12 mouse cellular contexts compared by ENCODE assay signal in genomic region chr6:3341479-3341878, GRCm38 (mm10). TPM values are rescaled to one million over a fixed set of nuclear protein-coding genes. Genes with fewer than 3 reads are reported as not detected.
A peak's percentile ranks its signal among the peaks of the same experiment; 100 is the strongest.
DNase-seq lines count a peak whose midpoint lies in the region; ATAC-seq and TF ChIP-seq lines count a peak whose summit lies in the region.
"Had no signal": no experiment of that assay in that cellular context is flagged by ENCODE, and none has a peak within 500 bp of the region (broad histone marks: within the 10 kb centered on the region; RNA-seq: fewer than 3 reads in every experiment).

No protein-coding gene starts in this region.

- H3K9ac ChIP-seq in lung, embryonic 16.5 days (ENCODE audit: low read length): peak overlapping the region; percentile 61; the same call in 1 of the 2 replicates
- no peak overlapping the region for H3K9ac ChIP-seq in intestine, embryonic 14.5 days (ENCODE audit: low read length)
- H3K9ac ChIP-seq in stomach, embryonic 15.5 days: no peak overlapping the region

- no peaks in the 10 kb centered on the region for H3K9me3 ChIP-seq in lung, embryonic 16.5 days (ENCODE audit: control insufficient read depth, low read length)
- no peaks in the 10 kb centered on the region for H3K9me3 ChIP-seq in intestine, embryonic 14.5 days (ENCODE audit: control insufficient read depth, low read length)
- no peaks in the 10 kb centered on the region for H3K9me3 ChIP-seq in stomach, embryonic 15.5 days

- H3K27me3 ChIP-seq in lung, embryonic 16.5 days (ENCODE audit: control insufficient read depth, insufficient read depth, low read depth, low read length): no peaks in the 10 kb centered on the region
- no peaks in the 10 kb centered on the region for H3K27me3 ChIP-seq in intestine, embryonic 14.5 days (replicated peaks; ENCODE audit: control insufficient read depth, insufficient read depth, low read length)
- H3K27me3 ChIP-seq in stomach, embryonic 15.5 days (replicated peaks): no peaks in the 10 kb centered on the region

- no peak for DNase-seq in gastrocnemius, adult 2 months
- no peak for DNase-seq in gastrocnemius, postnatal 4 days (ENCODE audit: low spot score in 2 of 2)
- no peak for DNase-seq in lung, postnatal 14 days
- no peak for DNase-seq in intestine, embryonic 14.5 days (ENCODE audit: low spot score)
- no peak for DNase-seq in gastrocnemius, postnatal 25 days
- DNase-seq in embryo, embryonic 11 days: no peak
- DNase-seq: cerebellum, adult 18-20 months; gastrocnemius, postnatal 14 days; kidney, postnatal 10 days had no signal

- ATAC-seq in lung, embryonic 16.5 days (ENCODE audit: low read depth): peak; percentile 9; the same call in 1 of the 2 replicates
- no peak for ATAC-seq in intestine, embryonic 14.5 days (replicated peaks; ENCODE audit: low FRiP score, low TSS enrichment, low read depth)
- no peak for ATAC-seq in stomach, embryonic 15.5 days (ENCODE audit: insufficient read depth, low FRiP score, low read depth)

- H3K4me3 ChIP-seq in gastrocnemius, adult 2 months: peak overlapping the region; percentile 59
- H3K4me3 ChIP-seq in lung, embryonic 16.5 days (ENCODE audit: low read length): peak overlapping the region; percentile 43
- H3K4me3 ChIP-seq in intestine, embryonic 14.5 days (ENCODE audit: low read depth, low read length): no peak overlapping the region
- H3K4me3 ChIP-seq in stomach, embryonic 15.5 days (replicated peaks): peak overlapping the region; percentile 26; the same call in 1 of the 2 replicates

- H3K4me1 ChIP-seq in lung, embryonic 16.5 days (replicated peaks; ENCODE audit: control insufficient read depth, insufficient read depth, low read length): peaks cover 3% of the 10 kb centered on the region
- H3K4me1 ChIP-seq in intestine, embryonic 14.5 days (replicated peaks; ENCODE audit: control insufficient read depth, insufficient read depth, low read length): no peaks in the 10 kb centered on the region
- H3K4me1 ChIP-seq in stomach, embryonic 15.5 days: no peaks in the 10 kb centered on the region

- intact Hi-C loops in gastrocnemius, adult 2 months (cut with DNase I): no loop called here

- no peak overlapping the region for H3K27ac ChIP-seq in gastrocnemius, adult 2 months
- H3K27ac ChIP-seq in lung, embryonic 16.5 days (ENCODE audit: low read length): peak overlapping the region; percentile 80
- no peak overlapping the region; the same call in 1 of the 2 replicates for H3K27ac ChIP-seq in intestine, embryonic 14.5 days (ENCODE audit: low read depth)
- H3K27ac ChIP-seq in stomach, embryonic 15.5 days: no peak overlapping the region
- H3K27ac ChIP-seq: left cerebral cortex, adult 2 months had no signal

- peak overlapping the region; percentile 54 for H3K4me2 ChIP-seq in lung, embryonic 16.5 days (ENCODE audit: low read depth, low read length)
- peak overlapping the region; percentile 34 for H3K4me2 ChIP-seq in intestine, embryonic 14.5 days (ENCODE audit: low read length)
- H3K4me2 ChIP-seq in stomach, embryonic 15.5 days: peak overlapping the region; percentile 44

- no peak for TF ChIP-seq CTCF in gastrocnemius, adult 2 months (IDR thresholded peaks at IDR 0.05)

- 29% methylated on average over 5 of the region's 5 CpGs for WGBS in lung, embryonic 16.5 days
- 43% methylated on average over 5 of the region's 5 CpGs for WGBS in intestine, embryonic 14.5 days
- WGBS in stomach, embryonic 15.5 days: 44% methylated on average over 5 of the region's 5 CpGs

- no peaks in the 10 kb centered on the region for H3K36me3 ChIP-seq in lung, embryonic 16.5 days (ENCODE audit: control insufficient read depth, insufficient read depth, low read length)
- H3K36me3 ChIP-seq in intestine, embryonic 14.5 days (ENCODE audit: control insufficient read depth, insufficient read depth, low read length): no peaks in the 10 kb centered on the region
- H3K36me3 ChIP-seq in stomach, embryonic 15.5 days: no peaks in the 10 kb centered on the region

RNA-seq across cellular contexts. Expression of gene Samd9l, which starts 57.9 kb away (rescaled TPM):
- 1 to 10 TPM; 3.2 to 5.0 TPM for total RNA-seq in gastrocnemius, adult 2 months (2021)
- total RNA-seq in gastrocnemius, postnatal 4 days (2021): 10 to 100 TPM; 10.3 to 12.0 TPM
- 8.3 and 9.6 TPM in 2 replicates for polyA plus RNA-seq in lung, embryonic 16.5 days (2015; fragmentation: Nextera tagmentation; extraction: Ambion mirVana)
- polyA plus RNA-seq in intestine, embryonic 14.5 days (2014; fragmentation: Nextera tagmentation; extraction: Ambion mirVana): 6.5 and 7.1 TPM in 2 replicates
- 10.2 and 11.5 TPM in 2 replicates for polyA plus RNA-seq in stomach, embryonic 15.5 days (2015; fragmentation: Nextera tagmentation; extraction: Ambion mirVana)
- total RNA-seq in gastrocnemius, postnatal 25 days (2021): 1 to 10 TPM; 3.4 to 3.7 TPM
